Mouse (Mus musculus): ENCODE results near the gene Gcm1.

DNA sequence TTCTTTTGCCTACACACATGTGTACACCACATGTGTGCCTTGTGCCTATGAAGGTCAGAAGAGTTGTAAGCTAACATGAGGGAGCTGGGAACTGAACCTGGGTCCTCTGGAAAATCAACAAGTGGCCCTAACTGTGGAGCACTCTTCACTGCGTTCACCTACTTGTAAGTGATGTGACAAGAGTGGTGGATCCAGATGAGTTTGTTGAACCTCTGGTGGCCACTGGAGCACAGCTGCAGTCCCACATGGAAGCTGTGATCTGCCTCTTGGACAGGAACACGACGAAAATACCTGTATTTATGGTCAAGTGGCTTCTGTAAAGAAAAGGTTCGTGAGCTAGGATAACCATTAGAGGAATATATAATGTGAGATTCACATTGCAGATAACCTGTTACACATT is 32.6 kb downstream of the Gcm1 start:
- no peak for TF ChIP-seq CTCF (IDR thresholded peaks at IDR 0.05; ENCODE audit: borderline replicate concordance, insufficient read depth, low read depth, low read length)
- TF ChIP-seq POLR2A (IDR thresholded peaks at IDR 0.05; ENCODE audit: borderline replicate concordance, insufficient read depth, low read length), result no peak

All from cerebellum, adult 2 months (tissue).